Mouse (Mus musculus) lung, adult 2 months (tissue): ENCODE results near the gene Sel1l.

Source experiments
- CTCF ChIP-seq: fragments of 200-500 bp; IDR thresholded peaks from 2 replicates; pipeline ENCODE4 v1.5.1; 2011; ENCODE audit warnings: mild to moderate bottlenecking, low read length, control low read depth; ENCODE audit not compliant: insufficient read depth
- POLR2A ChIP-seq: fragments of 200-500 bp; IDR thresholded peaks from 2 replicates; pipeline ENCODE4 v1.6.1; 2011; ENCODE audit warnings: low read depth, mild to moderate bottlenecking, control low read depth, low read length, borderline replicate concordance; ENCODE audit errors: extremely low read depth

- TF ChIP-seq CTCF = no peak
- no peak for TF ChIP-seq POLR2A
Observed at GRCm38 (mm10) chr12:91759836-91760235, 89.1 kb downstream of the Sel1l start.
